Mouse (Mus musculus): ENCODE results near the gene Gtpbp10.

Gene Gtpbp10

DNA sequence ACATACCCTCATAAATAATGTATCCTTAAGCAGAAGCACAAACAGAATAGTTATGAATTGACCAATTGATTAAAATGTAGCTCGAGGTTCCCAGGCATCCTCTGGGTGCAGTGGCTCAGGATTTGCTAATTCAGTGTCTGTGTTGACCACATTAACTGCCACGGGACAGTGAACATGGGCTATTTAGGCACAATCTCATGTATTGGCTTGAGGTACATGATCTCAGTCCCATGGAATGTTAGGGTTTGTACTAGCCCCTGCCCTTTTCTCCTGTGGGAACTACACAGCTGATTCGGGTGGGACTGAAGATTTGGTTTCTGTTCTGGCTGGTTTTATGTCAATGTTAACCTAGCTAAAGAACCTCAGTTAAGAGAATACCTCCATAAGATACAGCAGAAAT lies 62.9 kb downstream of the Gtpbp10 start:
- no peak for DNase-seq (ENCODE audit: low spot score)

GRCm38 (mm10) chr5:5495042-5495441 lies 64.3 kb downstream of the Gtpbp10 start:
- DNase-seq (ENCODE audit: low spot score) = no peak

DNA sequence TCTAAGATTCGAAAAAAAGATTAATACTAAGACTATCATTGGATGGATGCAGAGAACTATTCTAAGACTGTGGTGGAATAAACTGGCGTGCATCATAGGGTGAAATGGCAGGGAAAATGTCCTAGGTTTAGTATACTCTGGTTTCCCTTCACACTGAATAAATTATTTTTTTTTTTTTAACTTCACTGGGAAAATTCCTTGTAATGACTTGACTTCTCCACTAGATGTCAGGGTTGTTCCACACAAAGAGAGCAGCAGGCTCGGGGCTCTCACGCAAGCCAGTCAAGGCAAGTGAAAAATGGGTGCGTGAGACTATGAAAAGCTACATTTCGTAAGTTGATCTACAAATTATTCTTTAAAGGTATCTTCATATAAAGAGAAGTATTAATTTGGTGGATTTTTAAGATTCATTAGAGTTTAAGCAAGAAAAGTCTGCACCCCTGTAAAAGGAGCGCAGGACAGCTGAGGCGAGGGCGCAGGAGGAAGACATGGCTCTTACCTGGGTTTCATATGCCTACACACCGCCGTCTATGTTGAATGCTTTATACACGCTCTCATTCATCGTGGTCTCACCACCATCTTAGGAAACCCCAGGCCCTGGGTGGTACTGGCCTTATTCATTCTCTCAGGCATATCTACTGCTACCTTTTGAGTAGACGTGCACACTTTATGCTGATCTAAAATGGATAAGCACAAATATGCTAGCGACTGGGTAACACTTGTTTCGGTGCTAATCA lies 64.9 kb downstream of the Gtpbp10 start:
- no peak for DNase-seq (ENCODE audit: low spot score)

GRCm38 (mm10) chr5:5492163-5492562 lies 67.2 kb downstream of the Gtpbp10 start:
- no peak for DNase-seq (ENCODE audit: low spot score)

Measured in urinary bladder, postnatal 10 days (tissue).